Mouse (Mus musculus) embryonic facial prominence, embryonic 14.5 days (tissue): ENCODE measurements around the gene Unc119b. TPM values are rescaled to one million over a fixed set of nuclear protein-coding genes. Genes with fewer than 3 reads are reported as not detected.

ENCODE experiments used
- ATAC-seq: fragments of 200-750 bp; cut with Nextera tagmentation; 2 replicates; pipeline ENCODE4 v1.8.0; 2017; ENCODE audit warnings: low read depth, moderate number of reproducible peaks, moderate TSS enrichment
- DNase-seq: peaks from one replicate; pipeline ENCODE4 v3.0.0-alpha.2; 2015; ENCODE audit warnings: low spot score
- H3K27ac ChIP-seq: fragments of 300-500 bp; sonication (generic); replicated peaks from 2 replicates; pipeline ENCODE4 v1.5.1; 2014; ENCODE audit warnings: low read depth, mild to moderate bottlenecking, low read length, moderate library complexity
- H3K27me3 ChIP-seq: fragments of 300-500 bp; sonication (generic); replicated peaks from 2 replicates; pipeline ENCODE4 v1.6.1; 2014; ENCODE audit warnings: low read length; ENCODE audit not compliant: control insufficient read depth, insufficient read depth
- H3K36me3 ChIP-seq: fragments of 300-500 bp; sonication (generic); 2 replicates; pipeline ENCODE4 v1.6.1; 2014; ENCODE audit warnings: low read length, mixed read lengths; ENCODE audit not compliant: control insufficient read depth, insufficient read depth
- H3K4me1 ChIP-seq: fragments of 300-500 bp; sonication (generic); 2 replicates; pipeline ENCODE4 v1.6.1; 2014; ENCODE audit warnings: antibody characterized with exemption, low read length; ENCODE audit not compliant: control insufficient read depth, insufficient read depth
- H3K4me2 ChIP-seq: fragments of 300-500 bp; sonication (generic); 2 replicates; pipeline ENCODE4 v1.6.1; 2014; ENCODE audit warnings: low read depth, mild to moderate bottlenecking, low read length, moderate library complexity, mixed read lengths
- H3K4me3 ChIP-seq: fragments of 300-500 bp; sonication (generic); 2 replicates; pipeline ENCODE4 v1.5.1; 2014; ENCODE audit warnings: low read depth, mild to moderate bottlenecking, low read length
- H3K9ac ChIP-seq: fragments of 300-500 bp; sonication (generic); 2 replicates; pipeline ENCODE4 v1.6.1; 2014; ENCODE audit warnings: low read depth, mild to moderate bottlenecking, low read length, moderate library complexity, mixed read lengths
- H3K9me3 ChIP-seq: fragments of 300-500 bp; sonication (generic); 2 replicates; pipeline ENCODE4 v1.6.1; 2016; ENCODE audit warnings: low read length; ENCODE audit not compliant: control insufficient read depth
- WGBS: fragments of 180-500 bp; shearing (Covaris S2); extraction: QIAGEN DNeasy Blood & Tissue Kit; methylation state at CpG from one replicate; pipeline ENCODE4 v1.1.7; 2014; 5-methylcytosine and 5-hydroxymethylcytosine counted together
- polyA plus RNA-seq: library from polyadenylated mRNA; unstranded; fragments of >200 nt; fragmentation: Nextera tagmentation; extraction: Ambion mirVana; gene quantifications from 2 replicates; pipeline ENCODE4 v1.2.1, GENCODE M21; 2014

Gene Unc119b
- polyA plus RNA-seq, 1 experiment from 2014 or later, result 32.2 TPM

DNA sequence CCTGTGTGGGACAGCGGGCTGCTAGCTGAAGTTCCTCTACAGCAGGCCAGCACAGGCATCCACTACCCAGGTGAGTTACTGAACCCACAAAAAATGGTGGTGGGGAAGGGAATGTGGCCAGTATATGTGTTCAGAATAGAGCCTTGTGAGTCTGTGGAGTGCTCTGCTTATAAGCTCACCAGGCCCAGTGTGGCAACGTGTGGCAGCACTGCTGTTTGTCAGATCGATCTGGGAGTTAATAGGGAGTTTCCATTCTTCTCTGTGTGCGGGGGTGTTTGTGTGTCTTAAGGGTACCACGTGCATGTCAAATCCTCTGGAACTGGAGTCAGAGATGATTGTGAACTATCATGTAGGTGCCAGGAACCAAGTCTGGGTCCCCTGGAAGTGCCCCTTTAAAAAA, 35.2 kb downstream of the Unc119b start:
- ATAC-seq, result no peak
- H3K4me3 ChIP-seq, result no peak overlapping the region
- H3K9ac ChIP-seq, result no peak overlapping the region
- WGBS, result 84% methylated on average over 5 of the region's 5 CpGs
- DNase-seq, result no peak
- no peaks in the 10 kb centered on the region for H3K9me3 ChIP-seq
- no peak overlapping the region for H3K4me2 ChIP-seq
- no peak overlapping the region for H3K27ac ChIP-seq
- no peaks in the 10 kb centered on the region for H3K4me1 ChIP-seq
- H3K27me3 ChIP-seq, result no peaks in the 10 kb centered on the region
- peaks cover 71% of the 10 kb centered on the region for H3K36me3 ChIP-seq

DNA sequence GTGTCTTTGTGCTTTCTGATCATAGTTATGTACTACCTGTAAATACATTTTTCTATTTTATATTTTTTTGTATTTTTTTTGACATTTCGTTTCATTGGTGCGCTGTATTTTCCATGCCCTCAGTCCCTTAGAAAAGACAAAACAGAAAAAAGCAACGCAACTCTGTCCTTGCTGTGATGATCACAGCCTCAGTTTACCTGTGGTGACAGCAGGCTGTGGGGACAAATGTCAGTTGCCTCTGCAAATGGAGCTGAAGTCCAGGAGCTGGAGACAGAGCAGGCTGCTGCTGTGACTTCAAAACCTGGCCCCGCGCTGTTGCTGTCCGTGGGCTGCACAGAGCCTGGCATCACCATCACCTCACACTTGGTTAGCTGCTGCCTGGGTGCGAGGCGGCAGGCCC, 36.6 kb downstream of the Unc119b start, which contains the start of gene Gm10401:
Gm10401 (minus strand) TSS at position 101 of the 400 bp plus-strand sequence.
- no peak within 1 kb of the TSS for H3K9ac ChIP-seq
- H3K4me2 ChIP-seq, result no peak within 1 kb of the TSS
- H3K4me3 ChIP-seq, result no peak within 1 kb of the TSS
- H3K27me3 ChIP-seq, result no peaks in the 10 kb centered on the region
- H3K36me3 ChIP-seq, result peaks cover 74% of the 10 kb centered on the region
- DNase-seq (no peak), ATAC-seq (no peak)
- H3K9me3 ChIP-seq, result no peaks in the 10 kb centered on the region
- no peaks in the 10 kb centered on the region for H3K4me1 ChIP-seq
- WGBS, result 88% methylated on average over 8 of the region's 8 CpGs
- H3K27ac ChIP-seq, result no peak within 1 kb of the TSS

DNA sequence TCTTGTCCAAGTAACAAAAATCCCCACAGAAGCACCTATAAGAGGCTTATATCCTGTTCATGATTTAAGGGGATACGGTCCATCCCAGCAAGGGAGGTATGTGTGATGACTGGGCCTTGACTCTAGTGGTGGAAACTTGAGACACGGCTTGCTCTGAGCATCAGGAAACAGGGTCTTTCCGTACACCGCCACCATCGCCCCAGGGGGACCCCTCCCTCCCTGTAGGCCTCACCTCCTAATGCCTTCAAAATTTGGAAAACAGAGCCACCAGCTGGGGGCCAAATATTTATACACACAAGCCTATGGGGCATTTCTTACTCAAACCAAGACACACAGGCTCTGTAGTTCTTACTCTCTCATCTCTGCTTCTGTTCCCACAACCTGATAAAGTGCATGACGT, 43.0 kb downstream of the Unc119b start:
- ATAC-seq (no peak), DNase-seq (no peak)
- no peak overlapping the region for H3K4me2 ChIP-seq
- H3K36me3 ChIP-seq, result peaks cover 95% of the 10 kb centered on the region
- 64% methylated on average over 6 of the region's 6 CpGs for WGBS
- no peaks in the 10 kb centered on the region for H3K4me1 ChIP-seq
- H3K4me3 ChIP-seq, result no peak overlapping the region
- no peak overlapping the region for H3K9ac ChIP-seq
- no peaks in the 10 kb centered on the region for H3K27me3 ChIP-seq
- no peak overlapping the region for H3K27ac ChIP-seq
- H3K9me3 ChIP-seq, result no peaks in the 10 kb centered on the region

DNA sequence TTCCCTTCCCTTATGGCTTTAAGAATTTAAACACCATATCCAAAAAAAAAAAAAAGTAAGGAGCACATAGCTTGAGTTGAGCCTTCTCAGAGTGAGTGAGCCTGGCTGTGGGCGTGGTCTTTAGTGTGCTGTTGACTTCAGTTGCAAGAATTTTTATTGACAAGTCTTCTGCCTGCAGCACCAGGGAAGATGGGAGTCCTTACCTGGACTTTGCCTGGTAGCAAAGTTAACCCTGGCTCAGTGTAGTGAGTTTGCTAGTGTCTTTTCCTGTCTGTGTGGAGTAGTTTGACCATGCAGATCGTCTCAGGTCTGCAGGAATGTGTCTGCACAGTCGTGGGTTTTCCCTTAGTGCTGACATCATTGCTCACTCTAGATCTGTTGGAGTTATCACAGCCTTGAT, 43.8 kb downstream of the Unc119b start:
- H3K27me3 ChIP-seq, result no peaks in the 10 kb centered on the region

DNA sequence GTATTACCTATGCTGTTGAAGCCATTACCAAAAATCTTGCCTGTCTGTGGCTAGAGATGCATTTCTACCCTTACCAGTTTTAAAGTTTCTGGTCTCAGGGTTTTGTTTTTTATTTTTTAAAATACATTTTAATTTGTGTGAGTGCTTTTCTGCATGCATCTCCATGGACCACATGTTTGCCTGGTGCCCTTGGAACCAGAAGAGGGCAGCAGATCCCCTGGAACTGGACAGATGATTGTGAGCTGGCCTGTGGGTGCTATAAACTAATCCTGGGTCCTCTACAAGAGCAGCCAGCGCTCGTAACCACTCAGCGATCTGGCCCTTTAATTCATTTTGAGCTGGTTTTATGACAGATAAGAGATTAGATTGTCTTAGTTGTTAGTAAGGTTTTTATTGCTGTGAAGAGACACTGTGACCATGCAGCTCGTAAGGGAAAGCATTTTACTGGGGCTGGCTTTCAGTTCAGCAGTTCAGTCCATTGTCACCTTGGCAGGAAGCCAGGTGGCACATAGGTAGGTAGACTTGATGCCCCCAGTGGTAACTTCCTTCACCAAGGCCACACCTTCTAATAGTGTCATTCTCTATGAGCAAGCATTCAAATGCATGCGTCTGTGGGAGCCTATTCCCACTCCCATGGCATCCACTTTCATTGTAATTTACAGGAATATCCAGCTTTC, 45.0 kb downstream of the Unc119b start:
- H3K4me2 ChIP-seq, result no peak overlapping the region
- H3K27me3 ChIP-seq, result no peaks in the 10 kb centered on the region
- no peak overlapping the region for H3K4me3 ChIP-seq
- no peak overlapping the region for H3K27ac ChIP-seq
- ATAC-seq (no peak), DNase-seq (no peak)
- 97% methylated on average over 5 of the region's 5 CpGs for WGBS
- no peaks in the 10 kb centered on the region for H3K9me3 ChIP-seq
- H3K4me1 ChIP-seq, result no peaks in the 10 kb centered on the region
- H3K36me3 ChIP-seq, result peaks cover 94% of the 10 kb centered on the region
- H3K9ac ChIP-seq, result no peak overlapping the region

More for the DNA sequence above, 43.8 kb downstream of the Unc119b start:
- Histone ChIP-seq H3K27ac (no peak overlapping the region), H3K4me1 (no peaks in the 10 kb centered on the region), H3K4me2 (no peak overlapping the region), H3K4me3 (no peak overlapping the region), H3K9ac (no peak overlapping the region), H3K36me3 (peaks cover 95% of the 10 kb centered on the region), H3K9me3 (no peaks in the 10 kb centered on the region)
- 64% methylated on average over 3 of the region's 3 CpGs for WGBS
- DNase-seq, result no peak
- no peak for ATAC-seq

DNA sequence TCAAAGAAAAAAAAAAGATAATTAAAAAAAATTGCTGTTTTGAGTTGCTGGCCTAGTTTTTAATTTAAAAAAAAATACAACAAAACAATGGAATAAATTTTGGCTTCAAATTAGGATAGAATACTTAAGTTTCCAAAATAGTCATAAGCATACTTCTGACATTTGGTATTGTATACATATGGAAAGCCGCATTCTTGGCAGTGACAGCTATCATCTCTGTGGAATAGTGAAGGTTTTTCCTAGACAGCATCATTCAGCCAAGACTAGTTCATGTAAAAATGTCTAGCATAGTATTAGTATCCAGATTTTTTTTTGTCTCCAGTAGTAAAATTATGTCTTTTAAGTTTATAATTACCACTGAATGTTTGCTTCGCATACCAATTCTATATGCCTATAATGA, 49.1 kb downstream of the Unc119b start:
- Histone ChIP-seq H3K27ac (no peak overlapping the region), H3K36me3 (peaks cover 92% of the 10 kb centered on the region), H3K4me2 (no peak overlapping the region), H3K9me3 (no peaks in the 10 kb centered on the region), H3K9ac (no peak overlapping the region), H3K27me3 (no peaks in the 10 kb centered on the region), H3K4me3 (no peak overlapping the region), H3K4me1 (no peaks in the 10 kb centered on the region)
- peak; percentile 23 for DNase-seq
- WGBS, result 87% methylated on average over 2 of the region's 2 CpGs
- ATAC-seq, result no peak

DNA sequence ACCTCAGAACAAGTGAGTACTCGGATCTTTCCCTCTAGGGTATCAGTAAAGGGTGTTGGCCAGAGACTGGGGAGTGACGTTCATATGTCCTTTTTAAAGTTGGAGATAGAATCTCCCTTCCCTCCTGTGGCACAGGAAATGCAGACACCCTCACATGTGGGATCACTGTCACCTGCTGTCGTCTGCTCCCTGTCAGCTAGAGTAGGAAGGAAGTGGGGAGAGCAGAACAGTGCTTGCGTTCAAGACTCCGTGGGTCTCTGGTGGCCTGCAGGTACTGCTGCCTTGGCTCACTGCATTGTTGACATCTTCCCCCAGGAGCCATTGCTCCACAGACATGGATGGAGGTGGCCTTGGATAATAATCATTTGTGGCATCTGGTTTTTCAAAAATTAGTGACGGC, 51.3 kb downstream of the Unc119b start:
- DNase-seq (no peak), ATAC-seq (no peak)
- no peaks in the 10 kb centered on the region for H3K9me3 ChIP-seq
- no peaks in the 10 kb centered on the region for H3K4me1 ChIP-seq
- no peak overlapping the region for H3K4me3 ChIP-seq
- H3K9ac ChIP-seq, result no peak overlapping the region
- WGBS, result 78% methylated on average over 6 of the region's 6 CpGs
- peaks cover 73% of the 10 kb centered on the region for H3K36me3 ChIP-seq
- no peak overlapping the region for H3K27ac ChIP-seq
- H3K27me3 ChIP-seq, result no peaks in the 10 kb centered on the region
- no peak overlapping the region for H3K4me2 ChIP-seq

DNA sequence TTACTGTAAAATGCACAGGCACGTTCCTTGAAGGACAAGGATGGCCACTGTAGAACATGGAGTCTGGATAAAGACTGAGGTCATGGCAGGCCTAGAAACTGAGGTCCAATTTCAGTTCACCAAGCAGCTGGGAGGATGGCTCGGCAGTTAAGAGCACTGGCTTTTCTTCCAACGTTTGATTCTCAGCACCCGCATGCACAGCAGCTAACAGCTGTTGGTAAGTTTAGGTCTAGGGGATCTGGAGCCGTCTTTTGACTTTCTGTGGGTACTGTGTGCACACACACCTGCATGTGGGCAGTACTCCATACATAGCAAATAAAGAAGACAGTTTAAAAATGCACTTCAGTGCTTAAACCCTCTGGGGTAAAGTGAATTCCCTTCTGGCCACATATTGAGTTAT, 53.1 kb downstream of the Unc119b start:
- Histone ChIP-seq H3K27ac (no peak overlapping the region), H3K4me1 (no peaks in the 10 kb centered on the region), H3K36me3 (peaks cover 63% of the 10 kb centered on the region), H3K27me3 (no peaks in the 10 kb centered on the region), H3K4me3 (no peak overlapping the region), H3K4me2 (no peak overlapping the region), H3K9me3 (no peaks in the 10 kb centered on the region), H3K9ac (no peak overlapping the region)
- ATAC-seq (no peak), DNase-seq (no peak)
- WGBS, result 79% methylated on average over 5 of the region's 5 CpGs
